Mouse (Mus musculus): ENCODE data around the gene Txndc11. TPM values are rescaled to one million over a fixed set of nuclear protein-coding genes. Genes with fewer than 3 reads are reported as not detected.

Gene Txndc11
- total RNA-seq, 2 experiments from 2014 or later = 35.0 to 37.1 TPM

- intact Hi-C loops (cut with DNase I) = loop anchor here (1.0 kb wide), 1 partner anchor 73 kb away; no protein-coding TSS in a partner anchor
- DNase-seq (ENCODE audit: low spot score in 2 of 2) = peak; percentile 66 to 77
Observed at GRCm38 (mm10) chr16:11035790-11036431, 98.5 kb downstream of the Txndc11 start.

- DNase-seq (ENCODE audit: low spot score in 2 of 2) = no peak
- intact Hi-C loops (cut with DNase I) = no loop called here
Observed at GRCm38 (mm10) chr16:11035273-11035672, 99.2 kb downstream of the Txndc11 start.

GRCm38 (mm10) chr16:11034193-11034803 lies 100.2 kb downstream of the Txndc11 start:
- DNase-seq (ENCODE audit: low spot score in 2 of 2) = peak; percentile 86 to 88
- intact Hi-C loops (cut with DNase I) = loop anchor here (1.0 to 5.0 kb wide), 2 partner anchors 92 to 161 kb away; no protein-coding TSS in a partner anchor

- DNase-seq (ENCODE audit: low spot score in 2 of 2) = no peak
- intact Hi-C loops (cut with DNase I) = loop anchor here (5.0 kb wide), 1 partner anchor 89 kb away; no protein-coding TSS in a partner anchor
Observed at GRCm38 (mm10) chr16:11031320-11031719, 103.1 kb downstream of the Txndc11 start.

- intact Hi-C loops (cut with DNase I) = loop anchor here (5.0 kb wide), 1 partner anchor 89 kb away; no protein-coding TSS in a partner anchor
- no peak for DNase-seq (ENCODE audit: low spot score in 2 of 2)
Observed at GRCm38 (mm10) chr16:11030844-11031243, 103.6 kb downstream of the Txndc11 start.

- DNase-seq (ENCODE audit: low spot score in 2 of 2) = no peak
- intact Hi-C loops (cut with DNase I) = no loop called here
Observed at GRCm38 (mm10) chr16:11028206-11028605, 106.2 kb downstream of the Txndc11 start.

Small RNAs within 50 kb of the gene (microRNA-seq; reads per million reads assigned to microRNA genes)
- 16.5 to 19.8 reads per million in 2 experiments for gene Gm23935

Other genes starting within 250 kb of the Txndc11 start
- 100 to 1,000 TPM; 180 to 190 TPM for gene Snn, start 73.7 kb downstream of the Txndc11 start, total RNA-seq (2021)
- gene Litaf, start 68.5 kb downstream of the Txndc11 start, total RNA-seq (2021) = 10 to 100 TPM in 1 of 2 experiments, 1 to 10 TPM in 1; 8.0 to 10.0 TPM
- 10 to 100 TPM; 54.2 to 68.5 TPM for gene Zc3h7a, start 41.7 kb upstream of the Txndc11 start, total RNA-seq (2021)
- 10 to 100 TPM; 49.1 to 53.8 TPM for gene Rsl1d1, start 68.7 kb upstream of the Txndc11 start, total RNA-seq (2021)
- gene Gspt1, start 119.7 kb upstream of the Txndc11 start, total RNA-seq (2021) = 10 to 100 TPM; 83.9 to 86.9 TPM
- gene Tnfrsf17, start 179.2 kb upstream of the Txndc11 start, total RNA-seq (2021) = not detected
- 10 to 100 TPM; 21.5 to 29.5 TPM for gene Snx29, start 188.3 kb upstream of the Txndc11 start, total RNA-seq (2021)

Measured in left cerebral cortex, postnatal 14 days (tissue).